ENCODE assay signal across 8 mouse cellular contexts in genomic region chr10:61452645-61453044, GRCm38 (mm10). TPM values are rescaled to one million over a fixed set of nuclear protein-coding genes. Genes with fewer than 3 reads are reported as not detected.
A peak's percentile ranks its signal among the peaks of the same experiment; 100 is the strongest.
DNase-seq lines count a peak whose midpoint lies in the region; ATAC-seq lines count a peak whose summit lies in the region.

TSS of gene Eif4ebp2 (minus strand) at chr10:61452661.

- DNase-seq in Muller cell, postnatal 12 days (ENCODE audit: inconsistent ontology term): peak; percentile 98
- peak; percentile 98 for DNase-seq in cerebellum, adult 9-11 months
- DNase-seq in frontal cortex, adult 2 months (ENCODE audit: extremely low spot score in 1 of 2, low spot score in 1 of 2): peak; percentile 97 to 99
- DNase-seq in hindbrain, embryonic 11.5 days (ENCODE audit: low spot score): peak; percentile 100
- DNase-seq in layer of hippocampus, postnatal 10 days (ENCODE audit: low spot score in 2 of 2): peak; percentile 98 to 99
- peak; percentile 99 for DNase-seq in lung, postnatal 10 days
- peak; percentile 98 for DNase-seq in ovary, postnatal 36 days (ENCODE audit: low spot score)
- DNase-seq in thymus, postnatal 25 days: peak; percentile 100

- peak within 1 kb of the TSS; percentile 78 for H3K9ac ChIP-seq in hindbrain, embryonic 11.5 days (ENCODE audit: low read depth, low read length)

- ATAC-seq in hindbrain, embryonic 11.5 days (ENCODE audit: low FRiP score): peak; percentile 99

- peaks cover 2% of the 10 kb centered on the region; the same call in 1 of the 2 replicates for H3K4me1 ChIP-seq in hindbrain, embryonic 11.5 days (replicated peaks; ENCODE audit: control insufficient read depth, insufficient read depth, low read length)

- peak within 1 kb of the TSS; percentile 68 for H3K4me3 ChIP-seq in hindbrain, embryonic 11.5 days (ENCODE audit: low read depth, low read length)

- H3K9me3 ChIP-seq in hindbrain, embryonic 11.5 days (ENCODE audit: control insufficient read depth, low read length): no peaks in the 10 kb centered on the region

- peak within 1 kb of the TSS; percentile 43 for H3K27ac ChIP-seq in hindbrain, embryonic 11.5 days (ENCODE audit: low read depth, low read length)

- peak within 1 kb of the TSS; percentile 93 for H3K4me2 ChIP-seq in hindbrain, embryonic 11.5 days (replicated peaks; ENCODE audit: low read depth, low read length)

- no peaks in the 10 kb centered on the region for H3K36me3 ChIP-seq in hindbrain, embryonic 11.5 days (ENCODE audit: control insufficient read depth, insufficient read depth, low read length)

- H3K27me3 ChIP-seq in hindbrain, embryonic 11.5 days (ENCODE audit: control insufficient read depth, insufficient read depth, low read length): no peaks in the 10 kb centered on the region

- WGBS in hindbrain, embryonic 11.5 days: 0% methylated on average over 31 of the region's 36 CpGs

RNA-seq across cellular contexts. Expression of gene Eif4ebp2, which starts in this region (rescaled TPM):
- polyA plus RNA-seq in frontal cortex, adult 2 months (2012; rRNA removed): 27.3 and 28.9 TPM in 2 replicates
- polyA plus RNA-seq in hindbrain, embryonic 11.5 days (2014; fragmentation: Nextera tagmentation; extraction: Ambion mirVana): 36.1 and 51.4 TPM in 2 replicates
- 10 to 100 TPM; 46.3 to 49.2 TPM for total RNA-seq in layer of hippocampus, postnatal 10 days (2021)

Comparison
In these comparisons a context has a peak if more than half of its experiments do, and no peak if none do; other contexts are left out.
1. Peak in every context shown above with its lines: DNase-seq, ATAC-seq, H3K4me3 ChIP-seq and H3K27ac ChIP-seq.